Mouse (Mus musculus) MEL (cell line): Measurements from ENCODE around the gene Fem1a. TPM values are rescaled to one million over a fixed set of nuclear protein-coding genes. Genes with fewer than 3 reads are reported as not detected.

Experiments used
- DNase-seq: peaks from one replicate; pipeline ENCODE4 v3.0.0; 2011; ENCODE audit warnings: low read depth, low spot score
- H3K27ac ChIP-seq: 2 replicates; pipeline ENCODE4 v1.5.1; 2012; ENCODE audit warnings: low read depth, mild to moderate bottlenecking, control low read depth, low read length, moderate library complexity; ENCODE audit not compliant: control insufficient read depth
- H3K27me3 ChIP-seq, 2 experiments: fragments of 150-350 bp in 1 of 2; sonication (generic) in 1 of 2; 2 replicates each; pipeline ENCODE4 v1.6.1; 2012; ENCODE audit warnings: low read length in 2 of 2, mild to moderate bottlenecking in 2 of 2, improper control_type of control experiment in 1 of 2, moderate library complexity in 1 of 2; ENCODE audit not compliant: insufficient read depth in 2 of 2, control insufficient read depth in 1 of 2
- H3K36me3 ChIP-seq, 2 experiments: 2 replicates each; pipeline ENCODE4 v1.6.1; 2012 to 2014; ENCODE audit warnings: low read length in 2 of 2, improper control_type of control experiment in 1 of 2, inconsistent platforms in 1 of 2, mild to moderate bottlenecking in 1 of 2; ENCODE audit not compliant: insufficient read depth in 2 of 2, control insufficient read depth in 1 of 2
- H3K4me1 ChIP-seq, 2 experiments: fragments of 150-350 bp in 1 of 2; sonication (generic) in 1 of 2; 2 replicates each; pipeline ENCODE4 v1.6.1; 2012; ENCODE audit warnings: low read length in 2 of 2, improper control_type of control experiment in 1 of 2, mild to moderate bottlenecking in 1 of 2; ENCODE audit not compliant: insufficient read depth in 2 of 2, control insufficient read depth in 1 of 2
- H3K4me3 ChIP-seq, 2 experiments: fragments of 150-350 bp in 1 of 2; sonication (generic) in 1 of 2; 2 replicates each; pipeline ENCODE4 v1.5.1; 2012; ENCODE audit warnings: low read depth in 2 of 2, low read length in 2 of 2, mild to moderate bottlenecking in 2 of 2, moderate library complexity in 2 of 2, control low read depth in 1 of 2, improper control_type of control experiment in 1 of 2; ENCODE audit not compliant: control insufficient read depth in 1 of 2, insufficient read depth in 1 of 2
- H3K79me2 ChIP-seq: 2 replicates; pipeline ENCODE4 v1.6.1; 2012; ENCODE audit warnings: mild to moderate bottlenecking, low read length, moderate library complexity; ENCODE audit not compliant: control insufficient read depth, poor library complexity, insufficient read depth
- H3K9ac ChIP-seq: 2 replicates; pipeline ENCODE4 v1.6.1; 2012; ENCODE audit warnings: low read depth, mild to moderate bottlenecking, control low read depth, low read length, moderate library complexity; ENCODE audit not compliant: control insufficient read depth, poor library complexity, severe bottlenecking
- H3K9me3 ChIP-seq: fragments of 150-350 bp; sonication (generic); replicated peaks from 2 replicates; pipeline ENCODE4 v1.6.1; 2012; ENCODE audit warnings: mild to moderate bottlenecking, low read length, improper control_type of control experiment, moderate library complexity; ENCODE audit not compliant: insufficient read depth
- CHD1 ChIP-seq: IDR thresholded peaks from 2 replicates; pipeline ENCODE4 v1.6.1; 2012; ENCODE audit warnings: low read depth, mild to moderate bottlenecking, inconsistent platforms, low read length, improper control_type of control experiment
- E2F4 ChIP-seq: IDR thresholded peaks from 2 replicates; pipeline ENCODE4 v1.6.1; 2011; ENCODE audit warnings: low read depth, low read length, improper control_type of control experiment, borderline replicate concordance
- ELF1 ChIP-seq: IDR thresholded peaks from 2 replicates; pipeline ENCODE4 v1.6.1; 2014; ENCODE audit warnings: low read depth, mild to moderate bottlenecking, inconsistent platforms, low read length, improper control_type of control experiment, moderate library complexity
- ETS1 ChIP-seq: IDR thresholded peaks from 2 replicates; pipeline ENCODE4 v1.6.1; 2012; ENCODE audit warnings: low read depth, mild to moderate bottlenecking, inconsistent platforms, low read length, improper control_type of control experiment, moderate library complexity
- GABPA ChIP-seq: IDR thresholded peaks from 2 replicates; pipeline ENCODE4 v1.6.1; 2012; ENCODE audit warnings: low read depth, mild to moderate bottlenecking, inconsistent platforms, low read length, improper control_type of control experiment, moderate library complexity
- GATA1 ChIP-seq: IDR thresholded peaks from 2 replicates; pipeline ENCODE4 v1.6.1; 2011; ENCODE audit warnings: low read depth, low read length, improper control_type of control experiment
- MAX ChIP-seq: IDR thresholded peaks from 2 replicates; pipeline ENCODE4 v1.6.1; 2011; ENCODE audit warnings: low read length, improper control_type of control experiment
- MAZ ChIP-seq: IDR thresholded peaks from 2 replicates; pipeline ENCODE4 v1.6.1; 2012; ENCODE audit warnings: low read depth, mild to moderate bottlenecking, inconsistent platforms, low read length, improper control_type of control experiment
- MXI1 ChIP-seq: IDR thresholded peaks from 2 replicates; pipeline ENCODE4 v1.6.1; 2011; ENCODE audit warnings: mild to moderate bottlenecking, low read depth, low read length, improper control_type of control experiment
- MYC ChIP-seq: IDR thresholded peaks from 2 replicates; pipeline ENCODE4 v1.6.1; 2011; ENCODE audit warnings: low read depth, mild to moderate bottlenecking, low read length, improper control_type of control experiment, moderate library complexity
- NELFE ChIP-seq: IDR thresholded peaks from 2 replicates; pipeline ENCODE4 v1.6.1; 2011; ENCODE audit warnings: low read depth, low read length, improper control_type of control experiment
- POLR2A ChIP-seq, 2 experiments: IDR thresholded peaks; 2 replicates each; pipeline ENCODE4 v1.6.1; 2011 to 2012; ENCODE audit warnings: low read length in 2 of 2, mild to moderate bottlenecking in 2 of 2, control low read depth in 1 of 2, improper control_type of control experiment in 1 of 2, low read depth in 1 of 2, moderate library complexity in 1 of 2; ENCODE audit not compliant: control insufficient read depth in 1 of 2, insufficient read depth in 1 of 2, poor library complexity in 1 of 2
- POLR2AphosphoS5 ChIP-seq: IDR thresholded peaks from 2 replicates; pipeline ENCODE4 v1.6.1; 2012; ENCODE audit warnings: low read depth, borderline replicate concordance, mild to moderate bottlenecking, inconsistent platforms, low read length, moderate library complexity, mixed read lengths
- RCOR1 ChIP-seq: IDR thresholded peaks from 2 replicates; pipeline ENCODE4 v1.6.1; 2012; ENCODE audit warnings: low read depth, mild to moderate bottlenecking, inconsistent platforms, low read length, improper control_type of control experiment
- SMC3 ChIP-seq: IDR thresholded peaks from 2 replicates; pipeline ENCODE4 v1.6.1; 2011; ENCODE audit warnings: low read depth, low read length, improper control_type of control experiment
- TBP ChIP-seq: IDR thresholded peaks from 2 replicates; pipeline ENCODE4 v1.8.0; 2011; ENCODE audit warnings: low read depth, low read length, improper control_type of control experiment
- USF2 ChIP-seq, 2 experiments: IDR thresholded peaks; 2 replicates each; pipeline ENCODE4 v1.6.1; 2011 to 2012; ENCODE audit warnings: improper control_type of control experiment in 2 of 2, low read length in 2 of 2, borderline replicate concordance in 1 of 2, inconsistent platforms in 1 of 2, low read depth in 1 of 2, mild to moderate bottlenecking in 1 of 2; ENCODE audit not compliant: insufficient read depth in 1 of 2
- ZMIZ1 ChIP-seq: IDR thresholded peaks from 2 replicates; pipeline ENCODE4 v1.6.1; 2012; ENCODE audit warnings: low read depth, mild to moderate bottlenecking, inconsistent platforms, low read length, improper control_type of control experiment, moderate library complexity
- ZNF384 ChIP-seq: IDR thresholded peaks from 2 replicates; pipeline ENCODE4 v1.6.1; 2012; ENCODE audit warnings: low read depth, mild to moderate bottlenecking, inconsistent platforms, low read length, improper control_type of control experiment
- polyA plus RNA-seq, 2 experiments: library from polyadenylated mRNA; stranded (reverse) in 1 of 2; unstranded in 1 of 2; fragments of >175 nt in 1 of 2; fragments of >200 nt in 1 of 2; gene quantifications; 2 replicates each; pipeline versions ENCODE4 v1.2.1 to v1.2.4; 2012; ENCODE audit warnings: low replicate concordance in 2 of 2, low read depth in 1 of 2; ENCODE audit not compliant: insufficient read length in 2 of 2, insufficient read depth in 1 of 2, missing spikeins in 1 of 2
- total RNA-seq: library from RNA; depleted of rRNA; stranded (reverse); fragments of 300-350 nt; gene quantifications from 2 replicates; pipeline ENCODE4 v1.2.3, GENCODE M21; 2012

The Fem1a gene
- total and polyA plus RNA-seq, 3 experiments = 17.1 to 21.5 TPM; not detected in 1

DNA sequence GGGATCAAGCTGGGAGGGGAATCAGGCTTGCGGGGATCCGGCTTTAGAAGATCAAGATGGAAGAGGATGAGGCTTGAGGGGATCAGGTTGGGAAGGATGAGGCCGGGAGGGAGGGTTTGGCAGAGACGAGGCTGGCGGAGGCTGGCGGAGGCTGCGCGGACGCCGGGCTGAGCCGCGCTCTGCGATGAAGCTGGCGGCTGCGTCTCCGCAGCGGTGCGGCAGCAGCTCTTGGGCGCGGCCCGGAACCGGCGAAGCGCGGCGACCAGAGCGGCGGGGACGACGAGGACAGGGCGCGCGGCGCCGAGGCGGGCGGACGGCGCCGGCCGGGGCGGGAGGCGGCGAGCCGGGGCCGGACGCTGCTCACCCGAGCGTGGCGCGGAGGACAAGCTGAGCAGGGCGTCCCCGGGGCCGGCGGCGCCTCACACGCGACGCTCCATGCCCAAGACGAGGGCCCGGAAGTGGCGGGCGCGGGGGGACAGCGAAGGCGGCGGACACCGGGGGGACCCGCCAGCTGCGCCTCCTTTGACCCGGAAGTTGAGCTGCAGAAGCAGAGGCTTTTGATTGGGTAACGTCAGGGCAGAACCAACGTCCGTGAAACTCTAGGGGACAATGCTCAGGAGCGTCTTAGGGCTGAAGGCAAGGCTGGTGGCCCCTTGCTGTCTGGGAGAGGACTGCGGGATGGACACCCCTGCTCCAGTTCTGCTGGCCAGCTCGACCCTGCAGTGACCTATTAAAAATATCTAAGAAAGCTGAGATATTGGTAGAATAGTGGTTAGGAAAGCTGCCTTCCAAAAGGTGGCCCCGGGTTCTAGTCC is 38.0 kb upstream of the Fem1a start, which contains the start of gene Dpp9 (continued):
- TF ChIP-seq RCOR1 (no peak), MAX (no peak), ZNF384 (no peak), ETS1 (no peak; the same call in 1 of the 2 replicates)
- TF ChIP-seq, all 39 proteins: peak for 13

DNA sequence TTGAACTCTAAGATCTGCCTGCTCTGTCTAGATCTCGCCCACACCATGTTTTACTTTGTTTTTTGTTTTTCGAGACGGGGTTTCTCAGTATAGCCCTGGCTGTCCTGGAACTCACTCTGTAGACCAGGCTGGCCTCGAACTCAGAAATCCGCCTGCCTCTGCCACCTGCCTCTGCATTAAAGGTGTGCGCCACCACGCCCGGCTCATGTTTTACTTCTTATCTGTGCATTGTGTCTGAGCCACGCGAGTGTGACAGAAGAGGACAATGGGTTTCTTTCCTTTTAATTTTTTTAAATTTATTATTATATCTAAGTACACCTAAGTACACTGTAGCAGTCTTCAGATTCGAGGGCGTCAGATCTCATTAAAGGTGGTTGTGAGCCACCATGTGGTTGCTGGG is 37.4 kb upstream of the Fem1a start:
- Histone ChIP-seq H3K4me3 (peak overlapping the region; percentile 43 to 98), H3K79me2 (peaks cover 13% of the 10 kb centered on the region), H3K9ac (peak overlapping the region; percentile 61), H3K36me3 (peaks cover 0 to 3% of the 10 kb centered on the region in 2 experiments; a peak in 1 of 4 replicates), H3K27me3 (no peaks in the 10 kb centered on the region; a peak in 1 of 4 replicates), H3K27ac (peak overlapping the region; percentile 30), H3K4me1 (peaks cover 0 to 17% of the 10 kb centered on the region in 2 experiments; a peak in 3 of 4 replicates), H3K9me3 (no peaks in the 10 kb centered on the region)
- no peak for DNase-seq
- TF ChIP-seq MAZ (no peak), GATA1 (no peak), CHD1 (no peak), POLR2AphosphoS5 (no peak), ZMIZ1 (no peak), TBP (no peak), GABPA (no peak), MYC (0 out of 2 replicates have a peak, but pooled peaks have one; percentile 21), E2F4 (no peak), MAX (peak; percentile 35; the same call in 1 of the 2 replicates), RCOR1 (no peak)

DNA sequence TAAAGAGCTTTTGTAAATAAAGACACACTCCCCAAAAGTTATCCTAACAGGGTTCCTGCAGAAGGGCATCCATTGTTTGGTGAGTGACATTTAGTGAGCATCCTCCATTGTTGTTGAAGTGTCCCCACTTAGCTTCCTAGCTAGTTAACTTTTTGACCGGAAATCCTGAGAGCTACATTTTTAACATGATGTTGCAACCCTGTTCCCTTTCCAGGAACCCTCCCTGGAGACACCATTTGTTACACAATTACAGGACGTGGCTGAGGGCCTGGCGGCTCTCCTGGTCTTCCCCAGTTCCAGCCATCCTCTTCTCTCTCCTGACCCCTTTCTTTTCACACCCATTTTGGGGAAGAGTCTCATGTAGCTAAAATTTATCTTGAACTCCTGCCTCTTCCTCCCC is 36.8 kb upstream of the Fem1a start:
- Histone ChIP-seq H3K4me3 (no peak overlapping the region), H3K36me3 (peaks cover 0 to 3% of the 10 kb centered on the region in 2 experiments; a peak in 1 of 4 replicates)
- TF ChIP-seq MXI1 (no peak), USF2 (IDR thresholded peaks at IDR 0.05; ENCODE audit: borderline replicate concordance in 1 of 2, insufficient read depth in 1 of 2, low read depth in 1 of 2, low read length in 2 of 2) (no peak), NELFE (no peak), ELF1 (no peak), POLR2A (IDR thresholded peaks at IDR 0.05; ENCODE audit: control insufficient read depth in 1 of 2, insufficient read depth in 1 of 2, low read depth in 1 of 2, low read length in 2 of 2, poor library complexity in 1 of 2) (no peak), SMC3 (no peak)
- TF ChIP-seq, all 39 proteins: peak for 0
- Histone ChIP-seq H3K27ac (no peak overlapping the region), H3K4me1 (peaks cover 0 to 17% of the 10 kb centered on the region in 2 experiments; a peak in 3 of 4 replicates), H3K9ac (no peak overlapping the region), H3K27me3 (no peaks in the 10 kb centered on the region; a peak in 1 of 4 replicates), H3K79me2 (peaks cover 13% of the 10 kb centered on the region), H3K9me3 (no peaks in the 10 kb centered on the region)
- DNase-seq = no peak
